Mouse (Mus musculus) c-Kit-negative CD71-positive TER-119-positive erythroid progenitor cells, embryonic 14.5 days (primary cell): ENCODE measurements around the gene Dhps.
"Not testable (repeated sequence)": the region's sequence is repeated elsewhere in the genome, so short reads cannot be mapped to it uniquely, and the experiment has no call there.

ENCODE experiments used
- DNase-seq: peaks from one replicate; pipeline ENCODE4 v3.0.0-alpha.2; 2013; ENCODE audit warnings: low read depth, low spot score

Dhps gene

DNA sequence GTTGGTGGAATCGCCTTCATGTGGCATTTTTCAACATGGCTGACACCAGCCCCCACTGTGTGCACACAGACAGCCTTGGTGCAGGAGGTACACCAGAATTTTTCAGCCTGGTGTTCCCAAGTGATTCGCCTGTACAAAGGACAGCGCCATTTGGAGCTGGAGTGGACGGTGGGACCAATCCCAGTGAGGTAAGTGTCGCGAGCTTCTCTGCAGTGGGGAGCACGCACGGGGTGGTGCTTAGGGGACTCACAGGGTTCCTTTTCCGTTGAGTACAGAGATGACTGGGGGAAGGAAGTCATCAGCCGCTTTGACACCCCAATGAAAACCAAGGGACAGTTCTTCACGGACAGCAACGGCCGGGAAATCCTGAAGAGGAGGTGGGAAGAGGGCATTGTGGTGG lies 23.5 kb downstream of the Dhps start:
- no peak for DNase-seq

DNA sequence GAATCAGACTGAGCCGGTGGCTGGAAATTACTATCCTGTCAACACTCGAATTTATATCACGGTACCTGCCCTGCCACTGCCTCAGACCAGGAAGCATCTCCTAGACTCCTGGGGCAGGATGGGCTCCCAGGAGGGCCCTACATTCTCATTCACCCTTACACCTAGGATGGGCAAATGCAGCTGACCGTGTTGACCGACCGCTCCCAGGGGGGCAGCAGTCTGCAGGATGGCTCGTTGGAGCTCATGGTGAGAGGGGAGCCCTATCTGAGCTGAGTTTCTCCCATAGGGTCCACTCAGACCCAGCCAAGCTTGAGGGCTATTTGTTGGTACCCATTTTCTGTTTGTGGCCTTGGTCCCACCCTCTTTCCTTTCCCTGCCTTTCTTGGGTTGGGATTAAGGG lies 24.0 kb downstream of the Dhps start:
- no peak for DNase-seq

DNA sequence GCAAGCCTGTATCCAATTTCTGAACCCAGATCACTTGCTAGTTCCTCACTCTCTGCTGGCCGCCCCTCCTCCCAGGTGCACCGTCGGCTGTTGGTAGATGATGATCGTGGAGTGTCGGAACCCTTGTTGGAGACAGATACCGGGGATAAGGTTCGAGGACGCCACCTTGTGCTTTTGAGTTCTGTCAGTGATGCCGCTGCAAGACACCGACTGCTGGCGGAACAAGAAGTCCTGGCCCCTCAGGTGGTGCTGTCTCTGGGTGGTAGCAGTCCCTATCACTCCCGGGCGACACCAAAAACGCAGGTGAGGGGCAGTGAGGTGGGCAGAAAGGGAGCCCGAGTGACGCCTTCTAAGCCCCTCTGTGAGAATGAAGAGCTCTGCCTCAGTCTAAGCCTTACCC lies 24.6 kb downstream of the Dhps start:
- DNase-seq = no peak

DNA sequence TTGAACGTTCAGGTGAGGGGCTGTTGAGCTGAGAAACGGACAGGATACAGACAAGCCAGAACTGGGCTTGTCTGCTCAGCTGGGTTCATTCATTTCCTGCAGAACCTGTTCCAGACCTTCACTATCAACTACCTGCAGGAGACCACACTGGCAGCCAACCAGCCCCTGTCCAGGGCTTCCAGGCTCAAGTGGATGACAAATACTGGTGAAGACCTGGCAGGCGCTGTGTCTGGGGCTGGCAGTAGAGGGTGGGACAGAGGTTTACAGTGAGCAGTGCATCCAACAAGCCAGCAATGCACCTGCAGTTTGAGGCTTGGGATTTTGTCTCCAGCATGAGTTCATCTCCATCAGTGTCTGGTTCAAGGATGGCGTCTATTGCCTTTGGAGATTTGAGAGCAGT lies 25.3 kb downstream of the Dhps start:
- no peak for DNase-seq

DNA sequence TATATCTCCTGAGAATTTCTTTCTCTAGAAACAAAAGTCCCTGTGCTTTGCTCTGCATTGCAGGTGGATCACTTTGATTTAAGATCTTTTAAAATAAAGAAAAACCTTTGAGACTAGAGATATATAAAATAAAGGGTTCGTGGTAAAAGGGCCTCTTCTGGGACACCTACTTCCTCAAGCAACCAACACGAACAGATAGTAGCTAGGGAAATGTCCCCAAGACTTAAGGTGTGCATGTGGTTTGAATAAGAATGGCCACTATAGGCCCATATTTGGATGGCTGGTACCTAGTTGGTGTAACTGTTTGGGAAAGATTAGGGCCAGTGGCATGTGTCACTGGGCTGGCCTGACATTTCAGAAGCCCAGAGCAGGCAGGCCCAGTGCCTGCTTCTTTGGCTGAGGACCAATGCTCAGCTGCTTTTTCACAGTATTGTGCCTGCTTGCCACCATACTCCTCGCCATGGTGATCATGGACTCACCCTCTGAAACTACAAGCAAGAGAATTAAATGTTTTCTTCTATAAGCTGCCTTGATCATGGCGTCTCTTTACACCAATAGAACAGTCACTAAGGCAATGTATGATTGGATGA lies 28.6 kb downstream of the Dhps start:
- DNase-seq = no peak

DNA sequence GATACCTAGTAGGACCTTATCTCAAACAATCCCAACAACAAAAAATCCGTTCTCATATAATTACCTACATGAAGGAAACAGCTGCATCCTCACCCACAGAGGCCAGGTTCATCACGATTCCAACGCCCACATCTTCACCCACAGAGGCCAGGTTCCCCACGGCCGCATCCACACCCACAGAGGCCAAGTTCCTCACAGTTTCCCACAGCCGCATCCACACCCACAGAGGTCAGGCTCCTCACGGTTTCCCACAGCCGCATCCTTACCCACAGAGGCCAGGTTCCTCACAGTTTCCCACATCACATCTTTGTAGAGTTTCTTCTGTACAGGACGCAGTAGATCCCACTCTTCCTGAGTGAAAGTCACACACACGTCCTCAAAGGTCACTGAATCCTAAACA lies 41.7 kb downstream of the Dhps start:
- no peak for DNase-seq

DNA sequence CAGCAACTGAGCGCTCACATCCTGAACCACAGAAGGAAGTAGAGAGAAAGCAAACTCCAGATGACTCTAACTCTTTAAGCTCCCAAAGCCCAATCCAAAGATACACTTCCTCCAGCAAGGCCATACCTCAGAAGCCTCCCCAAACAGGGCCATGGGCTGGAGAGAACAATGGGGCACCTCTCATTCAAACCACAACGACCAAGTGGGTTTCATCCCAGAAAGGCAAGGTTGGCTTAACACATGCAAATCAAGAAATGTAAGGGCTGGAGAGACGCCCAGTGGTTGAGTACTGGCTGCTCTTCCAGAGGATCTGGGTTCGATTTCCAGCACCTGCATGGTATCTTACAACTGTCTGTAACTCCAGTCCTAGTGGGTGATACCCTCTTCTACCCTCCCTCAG lies 43.9 kb downstream of the Dhps start:
- no peak for DNase-seq

DNA sequence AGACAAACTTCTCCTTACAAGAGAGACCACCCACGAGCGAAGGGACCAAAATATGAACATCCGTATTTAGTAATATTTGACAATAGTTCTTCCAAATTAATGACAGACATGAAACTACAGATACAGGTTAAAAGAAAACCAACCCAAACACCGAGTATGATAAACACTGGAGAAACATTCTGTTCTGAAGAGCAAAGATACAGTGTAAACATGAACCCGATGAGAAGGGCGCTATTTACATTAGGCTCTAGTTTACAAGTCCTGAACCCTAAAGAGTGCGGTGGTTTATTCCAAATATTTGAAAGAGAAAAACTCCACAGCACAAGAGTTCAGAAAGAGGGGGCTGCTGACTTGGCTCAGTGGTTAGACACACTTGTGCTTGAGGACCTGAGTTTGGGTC lies 45.4 kb downstream of the Dhps start:
- no peak for DNase-seq

DNA sequence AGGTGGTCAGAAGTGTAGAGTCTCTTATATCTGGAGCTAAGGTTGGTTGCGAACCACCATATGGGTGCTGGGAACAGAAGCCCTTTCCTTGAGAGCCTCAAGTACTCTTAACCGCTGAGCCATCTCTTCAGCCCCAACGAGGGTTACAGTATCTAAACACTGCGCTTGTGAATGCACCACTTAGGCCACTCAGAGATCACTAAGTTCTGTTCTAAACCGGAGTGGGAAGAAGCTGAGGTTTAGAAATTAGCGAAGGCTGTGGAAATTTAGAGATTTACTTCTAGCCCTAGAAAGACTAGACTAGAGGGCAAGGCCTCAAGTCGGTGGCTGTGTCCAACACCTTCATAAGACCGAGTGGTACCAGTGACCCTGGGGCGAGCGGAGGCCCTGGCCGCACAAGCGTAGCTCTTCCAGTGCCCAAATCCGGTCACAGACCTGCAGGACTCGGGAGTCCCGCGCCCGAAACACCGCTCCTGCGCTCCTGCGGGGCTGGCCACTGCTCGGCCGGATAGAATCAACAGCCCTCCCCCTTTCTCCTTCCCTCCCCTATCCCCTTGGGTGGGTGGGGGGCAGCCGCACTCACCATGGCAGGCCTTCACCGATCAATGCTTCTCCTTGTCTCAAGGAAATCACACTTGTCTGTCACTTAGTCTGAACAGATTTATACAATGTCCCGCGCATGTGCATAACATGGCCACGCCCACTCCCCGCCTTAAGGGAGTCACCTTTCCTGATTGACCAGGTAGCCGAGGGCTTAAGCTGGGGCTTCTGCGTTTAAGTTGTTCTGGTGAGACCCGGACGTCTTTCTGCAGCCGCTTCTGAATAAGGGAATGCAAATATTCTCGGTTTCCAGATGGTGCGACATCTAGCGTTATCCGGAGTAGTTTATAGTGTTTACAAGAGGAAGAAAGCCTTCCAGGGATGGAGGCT lies 47.8 kb downstream of the Dhps start:
- no peak for DNase-seq

DNA sequence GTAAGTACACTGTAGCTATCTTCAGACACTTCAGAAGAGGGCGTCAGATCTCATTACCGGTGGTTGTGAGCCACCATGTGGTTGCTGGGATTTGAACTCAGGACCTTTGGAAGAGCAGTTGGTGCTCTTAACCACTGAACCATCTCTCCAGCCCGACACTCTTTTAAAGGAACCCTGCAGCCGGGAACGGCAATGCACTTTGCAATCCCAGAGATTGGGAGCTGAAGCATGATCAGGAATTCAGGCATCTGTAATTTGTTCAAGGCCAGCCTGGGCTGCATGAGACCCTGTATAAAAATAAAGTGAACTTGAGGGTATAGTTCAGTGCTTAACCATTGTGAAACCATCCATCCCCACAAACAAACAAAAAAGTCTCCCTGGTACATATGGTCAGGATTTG lies 48.7 kb downstream of the Dhps start:
- not testable (repeated sequence) for DNase-seq

DNA sequence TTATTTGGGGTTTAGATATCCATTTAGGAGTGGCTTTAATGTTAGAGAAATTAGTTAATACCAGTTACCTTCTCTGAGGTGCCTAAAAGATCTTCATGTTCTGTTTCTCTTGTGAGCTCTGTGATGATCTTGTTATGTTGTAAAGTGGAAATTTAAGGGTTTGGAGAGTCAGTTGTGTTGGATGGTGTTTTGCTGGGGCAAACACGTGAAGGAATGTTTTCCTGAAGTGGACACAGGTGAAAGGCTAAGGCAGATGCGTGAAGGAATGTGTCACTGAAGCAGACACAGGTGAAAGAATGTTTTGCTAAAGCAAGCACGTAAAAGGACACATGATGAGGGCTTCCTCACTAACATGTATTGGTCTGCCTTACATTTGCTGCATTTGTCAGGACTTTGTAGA lies 51.4 kb downstream of the Dhps start, which contains the start of gene Zfp791:
Gene Zfp791 (minus strand): TSS at position 101 of the 400 bp plus-strand sequence.
- DNase-seq = no peak

DNA sequence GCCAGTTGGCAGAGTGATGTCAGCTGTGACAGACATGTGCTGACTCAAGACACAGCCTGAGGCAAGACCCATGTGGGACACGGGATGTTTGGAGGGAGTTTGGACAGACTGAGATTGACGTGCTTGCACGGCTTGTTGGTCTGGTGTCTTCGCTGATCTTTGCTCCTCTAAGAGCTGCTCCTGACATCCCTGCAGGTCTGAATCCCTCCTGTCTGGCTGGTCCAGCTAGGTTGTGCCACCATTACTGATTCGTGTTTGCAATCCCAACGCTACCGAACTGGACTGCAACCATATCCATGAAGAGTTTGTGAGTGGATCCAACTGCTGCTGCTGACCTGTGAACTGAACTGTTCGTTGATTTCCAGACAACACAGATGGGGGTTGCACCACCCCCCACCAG lies 52.1 kb downstream of the Dhps start:
- no peak for DNase-seq
